Mouse (Mus musculus) myocyte (in vitro differentiated cells): ENCODE measurements around the gene Imp3.

Source experiments
- CEBPB ChIP-seq: IDR thresholded peaks from 2 replicates; pipeline ENCODE4 v1.6.1; 2011; ENCODE audit warnings: mild to moderate bottlenecking, moderate library complexity; ENCODE audit not compliant: poor library complexity, insufficient read depth, severe bottlenecking
- E2F4 ChIP-seq: IDR thresholded peaks from one replicate; pipeline ENCODE4 v1.6.1; 2011; ENCODE audit warnings: mild to moderate bottlenecking, control low read depth, moderate library complexity; ENCODE audit not compliant: insufficient read depth
- MAX ChIP-seq: IDR thresholded peaks from one replicate; pipeline ENCODE4 v1.6.1; 2011; ENCODE audit warnings: low read depth, mild to moderate bottlenecking, control low read depth
- MYOD1 ChIP-seq, 3 experiments: IDR thresholded peaks; one replicate each; pipeline ENCODE4 v1.6.1; 2011; ENCODE audit warnings: control low read depth in 2 of 3, low read depth in 2 of 3, mild to moderate bottlenecking in 2 of 3, moderate library complexity in 1 of 3; ENCODE audit not compliant: insufficient read length in 2 of 3, control insufficient read depth in 1 of 3
- MYOG ChIP-seq, 3 experiments: IDR thresholded peaks; one replicate each; pipeline ENCODE4 v1.6.1; 2011; ENCODE audit warnings: control low read depth in 2 of 3, low read depth in 2 of 3, mild to moderate bottlenecking in 2 of 3; ENCODE audit not compliant: insufficient read length in 2 of 3, control insufficient read depth in 1 of 3, insufficient read depth in 1 of 3
- POLR2A ChIP-seq: IDR thresholded peaks from one replicate; pipeline ENCODE4 v1.6.1; 2011; ENCODE audit warnings: low read depth, mild to moderate bottlenecking, control low read depth, moderate library complexity; ENCODE audit not compliant: insufficient read length
- POLR2AphosphoS2 ChIP-seq: IDR thresholded peaks from one replicate; pipeline ENCODE4 v1.6.1; 2011; ENCODE audit warnings: low read depth, control low read depth; ENCODE audit not compliant: insufficient read length
- REST ChIP-seq: IDR thresholded peaks from one replicate; pipeline ENCODE4 v1.6.1; 2011; ENCODE audit warnings: mild to moderate bottlenecking, control low read depth, moderate library complexity; ENCODE audit not compliant: insufficient read depth, insufficient read length
- SRF ChIP-seq: IDR thresholded peaks from one replicate; pipeline ENCODE4 v1.6.1; 2011; ENCODE audit warnings: low read depth; ENCODE audit not compliant: control insufficient read depth, insufficient read length
- TCF12 ChIP-seq: IDR thresholded peaks from one replicate; pipeline ENCODE4 v1.6.1; 2011; ENCODE audit warnings: mild to moderate bottlenecking, control low read depth; ENCODE audit not compliant: poor library complexity, insufficient read depth, severe bottlenecking
- TCF3 ChIP-seq: IDR thresholded peaks from one replicate; pipeline ENCODE4 v1.6.1; 2011; ENCODE audit warnings: low read depth, control low read depth; ENCODE audit not compliant: insufficient read length
- USF1 ChIP-seq: IDR thresholded peaks from one replicate; pipeline ENCODE4 v1.6.1; 2011; ENCODE audit warnings: low read depth, mild to moderate bottlenecking, control low read depth, moderate library complexity

- TF ChIP-seq POLR2A (no peak), MAX (no peak), POLR2AphosphoS2 (no peak), MYOD1 (IDR thresholded peaks at IDR 0.05; ENCODE audit: control insufficient read depth in 1 of 3, insufficient read length in 2 of 3, low read depth in 2 of 3) (no peak), E2F4 (no peak), CEBPB (no peak), USF1 (no peak), TCF12 (no peak), MYOG (IDR thresholded peaks at IDR 0.05; ENCODE audit: control insufficient read depth in 1 of 3, insufficient read depth in 1 of 3, insufficient read length in 2 of 3, low read depth in 2 of 3) (no peak), SRF (no peak), REST (no peak), TCF3 (no peak)
Observed at GRCm38 (mm10) chr9:56915695-56916410, 21.4 kb upstream of the Imp3 start.
